Mouse (Mus musculus) olfactory bulb, adult 2 months (tissue): ENCODE measurements around the gene Cldnd2. TPM values are rescaled to one million over a fixed set of nuclear protein-coding genes. Genes with fewer than 3 reads are reported as not detected.

Source experiments
- H3K27ac ChIP-seq: fragments of 200-500 bp; 2 replicates; pipeline ENCODE4 v1.5.1; 2012; ENCODE audit warnings: low read depth, low read length; ENCODE audit not compliant: insufficient read depth
- H3K4me1 ChIP-seq: fragments of 200-500 bp; 2 replicates; pipeline ENCODE4 v1.6.1; 2012; ENCODE audit warnings: low read length; ENCODE audit not compliant: control insufficient read depth, insufficient read depth
- H3K4me3 ChIP-seq: fragments of 200-500 bp; 2 replicates; pipeline ENCODE4 v1.5.1; 2012; ENCODE audit warnings: mild to moderate bottlenecking, low read depth, low read length, moderate library complexity; ENCODE audit not compliant: insufficient read depth
- CTCF ChIP-seq: fragments of 200-500 bp; IDR thresholded peaks from 2 replicates; pipeline ENCODE4 v1.5.1; 2012; ENCODE audit warnings: low read depth, mild to moderate bottlenecking, low read length, moderate library complexity; ENCODE audit not compliant: insufficient read depth
- POLR2A ChIP-seq: fragments of 200-500 bp; IDR thresholded peaks from 2 replicates; pipeline ENCODE4 v1.6.1; 2012; ENCODE audit warnings: mild to moderate bottlenecking, low read depth, low read length, moderate library complexity; ENCODE audit not compliant: insufficient read depth
- WGBS: fragments of 180-500 bp; shearing (Covaris S2); methylation state at CpG from one replicate; pipeline ENCODE4 v1.1.7; 2018; 5-methylcytosine and 5-hydroxymethylcytosine counted together
- polyA plus RNA-seq: library from polyadenylated mRNA; stranded (reverse); fragments of >200 nt; gene quantifications from 2 replicates; pipeline ENCODE4 v1.2.4, GENCODE M21; 2012; ENCODE audit warnings: low replicate concordance; ENCODE audit not compliant: missing spikeins, insufficient read depth, insufficient read length

Gene Cldnd2
- polyA plus RNA-seq, 1 experiment, result not detected

GRCm38 (mm10) chr7:43442684-43443083, 2.1 kb downstream of the Cldnd2 start:
- WGBS, result 21% methylated on average over 9 of the region's 9 CpGs
- peak overlapping the region; percentile 62 for H3K4me3 ChIP-seq
- H3K4me1 ChIP-seq, result peaks cover 16% of the 10 kb centered on the region
- H3K27ac ChIP-seq, result peak overlapping the region; percentile 85; the same call in 1 of the 2 replicates
- TF ChIP-seq CTCF, result no peak
- no peak for TF ChIP-seq POLR2A

- H3K4me1 ChIP-seq, result peaks cover 16% of the 10 kb centered on the region
- WGBS, result 1% methylated on average over 36 of the region's 36 CpGs
- H3K4me3 ChIP-seq, result peak overlapping the region; percentile 62
- TF ChIP-seq POLR2A (no peak), CTCF (no peak)
- peak overlapping the region; percentile 85 for H3K27ac ChIP-seq
These were observed 2.7 kb downstream of the Cldnd2 start for GRCm38 (mm10) chr7:43443126-43443916.

- 0% methylated on average over 27 of the region's 27 CpGs for WGBS
- Histone ChIP-seq H3K4me3 (peak within 1 kb of the TSS; percentile 62), H3K4me1 (peaks cover 16% of the 10 kb centered on the region), H3K27ac (peak within 1 kb of the TSS; percentile 85)
- no peak for TF ChIP-seq CTCF
- TF ChIP-seq POLR2A, result peak; percentile 89
These were observed 3.3 kb downstream of the Cldnd2 start, which contains the start of the genes Etfb and Gm45233 for GRCm38 (mm10) chr7:43443917-43444293. Etfb (plus strand) TSS chr7:43444083. Gm45233 (plus strand) TSS chr7:43444128.

GRCm38 (mm10) chr7:43447801-43448200, 7.2 kb downstream of the Cldnd2 start:
- no peak for TF ChIP-seq CTCF
- no peak for TF ChIP-seq POLR2A
- Histone ChIP-seq H3K4me1 (peaks cover 10% of the 10 kb centered on the region), H3K4me3 (no peak overlapping the region), H3K27ac (no peak overlapping the region)
- 80% methylated on average over 4 of the region's 4 CpGs for WGBS

GRCm38 (mm10) chr7:43448246-43448645, 7.7 kb downstream of the Cldnd2 start:
- 83% methylated on average over 3 of the region's 3 CpGs for WGBS
- Histone ChIP-seq H3K27ac (no peak overlapping the region), H3K4me1 (peaks cover 6% of the 10 kb centered on the region), H3K4me3 (no peak overlapping the region)
- no peak for TF ChIP-seq CTCF
- no peak for TF ChIP-seq POLR2A

GRCm38 (mm10) chr7:43449811-43450210, 9.2 kb downstream of the Cldnd2 start:
- WGBS, result 96% methylated on average over 2 of the region's 2 CpGs
- Histone ChIP-seq H3K4me3 (no peak overlapping the region), H3K4me1 (peaks cover 2% of the 10 kb centered on the region; the same call in 1 of the 2 replicates), H3K27ac (no peak overlapping the region)
- TF ChIP-seq POLR2A (no peak), CTCF (no peak)

- H3K4me3 ChIP-seq, result no peak overlapping the region
- TF ChIP-seq CTCF (no peak), POLR2A (no peak)
- H3K4me1 ChIP-seq, result no peaks in the 10 kb centered on the region
- H3K27ac ChIP-seq, result no peak overlapping the region
- 92% methylated on average over 11 of the region's 11 CpGs for WGBS
These were observed 11.1 kb downstream of the Cldnd2 start for GRCm38 (mm10) chr7:43451726-43452125.

GRCm38 (mm10) chr7:43452609-43453008, 12.0 kb downstream of the Cldnd2 start:
- WGBS, result 37% methylated on average over 4 of the region's 4 CpGs
- no peaks in the 10 kb centered on the region for H3K4me1 ChIP-seq
- no peak overlapping the region for H3K4me3 ChIP-seq
- H3K27ac ChIP-seq, result no peak overlapping the region
- no peak for TF ChIP-seq POLR2A
- no peak for TF ChIP-seq CTCF

GRCm38 (mm10) chr7:43453599-43454355, 13.2 kb downstream of the Cldnd2 start:
- Histone ChIP-seq H3K27ac (no peak overlapping the region), H3K4me1 (no peaks in the 10 kb centered on the region), H3K4me3 (no peak overlapping the region)
- 87% methylated on average over 14 of the region's 14 CpGs for WGBS
- TF ChIP-seq CTCF, result no peak
- TF ChIP-seq POLR2A, result no peak
